Mouse (Mus musculus) yolk sac, embryonic 10.5 days (tissue): ENCODE measurements around the gene Vgf.
A peak's percentile ranks its signal among the peaks of the same experiment; 100 is the strongest.

Experiments
- DNase-seq: peaks from one replicate; pipeline ENCODE4 v3.0.0-alpha.2; 2017; ENCODE audit warnings: low spot score

The Vgf gene

DNA sequence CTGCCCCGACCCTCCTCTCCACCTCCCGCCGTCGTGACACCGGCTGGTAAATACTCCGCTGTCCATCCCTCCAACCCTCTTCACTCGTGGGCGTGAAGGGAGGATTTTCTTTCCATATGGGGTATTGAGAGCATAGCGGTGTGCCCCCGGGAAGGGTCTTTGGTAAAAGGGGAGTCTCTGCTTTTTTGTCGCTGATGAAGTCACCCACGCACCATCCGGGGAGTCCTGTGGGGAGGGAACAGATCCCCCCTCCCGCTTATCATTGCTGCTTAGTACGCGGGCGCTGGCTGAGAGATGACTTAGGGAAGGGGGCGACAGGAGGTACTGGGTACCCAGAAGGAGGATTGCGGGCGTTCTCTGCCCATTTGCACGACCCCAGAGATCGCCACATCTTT, 4.2 kb downstream of the Vgf start:
- no peak for DNase-seq

DNA sequence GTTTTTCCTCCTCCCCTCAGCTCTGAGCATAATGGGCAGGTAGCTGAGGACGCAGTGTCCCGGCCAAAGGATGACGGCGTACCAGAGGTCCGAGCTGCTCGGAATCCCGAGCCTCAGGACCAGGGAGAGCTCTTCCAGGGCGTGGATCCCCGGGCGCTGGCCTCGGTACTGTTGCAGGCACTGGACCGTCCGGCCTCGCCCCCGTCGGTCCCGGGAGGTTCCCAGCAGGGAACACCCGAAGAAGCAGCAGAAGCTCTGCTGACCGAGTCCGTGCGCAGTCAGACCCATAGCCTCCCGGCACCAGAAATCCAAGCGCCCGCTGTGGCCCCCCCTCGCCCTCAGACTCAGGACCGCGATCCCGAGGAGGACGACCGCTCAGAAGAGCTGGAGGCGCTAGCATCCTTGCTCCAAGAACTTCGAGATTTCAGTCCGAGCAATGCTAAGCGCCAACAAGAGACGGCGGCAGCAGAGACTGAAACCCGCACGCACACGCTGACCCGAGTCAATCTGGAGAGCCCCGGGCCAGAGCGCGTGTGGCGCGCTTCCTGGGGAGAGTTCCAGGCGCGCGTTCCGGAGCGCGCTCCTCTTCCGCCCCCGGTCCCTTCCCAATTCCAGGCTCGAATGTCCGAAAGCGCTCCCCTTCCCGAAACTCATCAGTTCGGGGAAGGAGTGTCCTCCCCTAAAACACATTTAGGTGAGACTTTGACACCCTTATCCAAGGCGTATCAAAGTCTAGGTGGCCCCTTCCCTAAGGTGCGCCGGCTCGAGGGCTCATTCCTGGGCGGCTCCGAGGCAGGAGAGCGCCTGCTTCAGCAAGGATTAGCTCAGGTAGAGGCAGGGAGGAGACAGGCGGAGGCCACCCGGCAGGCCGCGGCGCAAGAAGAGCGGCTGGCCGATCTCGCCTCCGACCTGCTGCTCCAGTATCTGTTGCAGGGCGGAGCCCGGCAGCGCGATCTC, 5.2 kb downstream of the Vgf start:
- DNase-seq = no peak

DNA sequence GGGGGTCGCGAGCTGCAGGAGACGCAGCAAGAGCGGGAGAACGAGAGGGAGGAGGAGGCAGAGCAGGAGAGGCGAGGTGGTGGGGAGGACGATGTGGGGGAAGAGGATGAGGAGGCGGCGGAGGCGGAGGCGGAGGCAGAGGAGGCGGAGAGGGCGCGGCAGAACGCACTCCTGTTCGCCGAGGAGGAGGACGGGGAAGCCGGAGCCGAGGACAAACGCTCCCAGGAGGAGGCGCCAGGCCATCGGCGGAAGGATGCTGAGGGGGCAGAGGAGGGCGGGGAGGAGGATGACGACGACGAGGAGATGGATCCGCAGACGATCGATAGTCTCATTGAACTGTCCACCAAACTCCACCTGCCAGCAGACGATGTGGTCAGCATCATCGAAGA, 5.8 kb downstream of the Vgf start:
- no peak for DNase-seq

DNA sequence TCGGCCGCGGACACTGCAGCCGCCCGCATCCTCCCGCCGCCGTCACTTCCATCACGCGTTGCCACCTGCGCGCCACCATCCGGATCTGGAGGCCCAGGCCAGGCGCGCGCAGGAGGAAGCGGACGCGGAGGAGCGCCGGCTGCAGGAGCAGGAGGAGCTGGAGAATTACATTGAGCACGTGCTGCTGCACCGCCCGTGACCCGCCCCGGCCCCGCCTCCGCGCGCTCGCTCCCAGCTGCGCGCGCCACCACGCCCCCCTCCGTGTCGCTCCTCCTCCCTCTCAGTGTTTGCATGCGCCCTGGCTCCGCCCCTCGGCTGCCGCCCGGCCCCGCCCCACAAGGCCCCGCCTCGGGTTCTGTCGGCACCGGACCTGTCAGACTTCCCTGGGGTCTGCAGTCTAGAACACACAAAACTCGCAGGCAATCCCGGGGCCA, 6.5 kb downstream of the Vgf start:
- DNase-seq = peak; percentile 95

DNA sequence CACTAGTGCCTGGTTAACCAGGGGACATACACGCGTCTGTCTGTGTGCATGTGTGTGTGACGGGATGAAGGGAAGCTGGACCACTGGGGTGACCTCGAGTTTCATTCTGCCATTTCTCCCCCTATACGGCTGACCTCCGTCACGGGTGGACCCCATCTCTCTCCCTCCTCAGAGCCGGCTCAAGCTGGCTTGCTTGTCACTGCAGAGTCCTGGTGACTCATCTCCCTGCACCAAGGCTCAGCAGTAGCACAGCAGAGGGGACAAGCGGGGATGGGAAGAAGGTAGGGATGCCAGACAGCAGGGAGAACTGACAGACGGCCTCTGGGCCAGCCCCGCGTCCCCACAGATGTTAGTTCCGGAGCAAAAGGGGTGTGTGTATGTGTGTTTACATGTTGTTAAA, 10.0 kb downstream of the Vgf start:
- no peak for DNase-seq

DNA sequence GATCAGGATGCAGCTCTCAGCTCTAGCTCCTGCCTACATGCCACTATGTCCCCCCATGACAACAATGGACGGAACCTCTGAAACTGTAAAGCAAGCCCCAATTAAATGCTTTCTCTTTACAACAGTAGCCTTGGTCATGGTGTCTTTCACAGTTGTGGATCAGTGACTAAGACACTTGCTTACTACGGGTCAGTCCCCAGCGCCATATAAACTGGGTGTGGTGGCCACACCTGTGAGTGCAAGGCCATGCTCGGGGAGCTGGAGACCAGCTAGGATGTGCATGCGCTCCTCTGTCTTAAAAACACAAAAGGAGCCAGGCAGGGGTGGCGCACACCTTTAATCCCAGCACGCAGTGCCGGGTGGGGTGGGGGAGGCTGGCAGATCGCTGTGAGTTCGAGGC, 13.3 kb downstream of the Vgf start:
- DNase-seq = no peak

DNA sequence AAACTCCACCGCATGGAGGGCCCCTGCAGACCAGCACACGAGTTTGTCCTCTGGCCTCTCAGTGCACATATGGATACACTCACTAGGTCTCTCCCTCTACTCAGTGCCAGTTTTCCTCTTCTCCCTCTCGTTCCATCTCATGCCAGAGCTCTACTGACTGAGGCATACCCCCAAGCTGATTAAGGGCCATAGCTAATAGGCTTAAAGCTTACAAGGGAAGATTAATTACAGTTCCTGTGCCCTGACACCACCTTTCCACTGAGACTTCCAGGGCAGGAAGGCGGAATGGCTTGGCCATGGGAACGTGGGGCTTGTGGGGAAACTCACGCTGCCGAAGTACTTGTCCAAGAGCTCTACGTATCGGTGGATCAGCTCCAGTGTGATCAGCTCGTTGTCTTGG, 15.2 kb downstream of the Vgf start:
- no peak for DNase-seq

DNA sequence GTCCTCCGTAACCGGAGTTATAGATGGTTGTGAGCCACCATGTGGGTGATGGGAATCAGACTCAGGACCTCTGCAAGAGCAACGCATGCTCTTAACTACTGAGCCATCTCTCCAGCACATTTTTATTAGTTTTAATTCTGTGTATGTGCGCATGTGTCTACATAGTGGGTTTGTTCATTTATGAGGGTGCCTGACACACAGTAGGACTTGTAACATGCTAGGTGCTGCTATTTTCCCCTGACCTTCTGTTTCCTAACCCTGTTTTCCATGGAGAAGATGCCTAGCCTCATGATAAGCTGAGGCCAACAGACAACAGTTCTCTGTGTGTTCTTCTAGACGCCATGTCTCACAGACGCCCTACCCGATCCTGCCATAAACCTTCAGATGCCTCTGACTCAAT, 17.8 kb downstream of the Vgf start:
- DNase-seq = no peak

DNA sequence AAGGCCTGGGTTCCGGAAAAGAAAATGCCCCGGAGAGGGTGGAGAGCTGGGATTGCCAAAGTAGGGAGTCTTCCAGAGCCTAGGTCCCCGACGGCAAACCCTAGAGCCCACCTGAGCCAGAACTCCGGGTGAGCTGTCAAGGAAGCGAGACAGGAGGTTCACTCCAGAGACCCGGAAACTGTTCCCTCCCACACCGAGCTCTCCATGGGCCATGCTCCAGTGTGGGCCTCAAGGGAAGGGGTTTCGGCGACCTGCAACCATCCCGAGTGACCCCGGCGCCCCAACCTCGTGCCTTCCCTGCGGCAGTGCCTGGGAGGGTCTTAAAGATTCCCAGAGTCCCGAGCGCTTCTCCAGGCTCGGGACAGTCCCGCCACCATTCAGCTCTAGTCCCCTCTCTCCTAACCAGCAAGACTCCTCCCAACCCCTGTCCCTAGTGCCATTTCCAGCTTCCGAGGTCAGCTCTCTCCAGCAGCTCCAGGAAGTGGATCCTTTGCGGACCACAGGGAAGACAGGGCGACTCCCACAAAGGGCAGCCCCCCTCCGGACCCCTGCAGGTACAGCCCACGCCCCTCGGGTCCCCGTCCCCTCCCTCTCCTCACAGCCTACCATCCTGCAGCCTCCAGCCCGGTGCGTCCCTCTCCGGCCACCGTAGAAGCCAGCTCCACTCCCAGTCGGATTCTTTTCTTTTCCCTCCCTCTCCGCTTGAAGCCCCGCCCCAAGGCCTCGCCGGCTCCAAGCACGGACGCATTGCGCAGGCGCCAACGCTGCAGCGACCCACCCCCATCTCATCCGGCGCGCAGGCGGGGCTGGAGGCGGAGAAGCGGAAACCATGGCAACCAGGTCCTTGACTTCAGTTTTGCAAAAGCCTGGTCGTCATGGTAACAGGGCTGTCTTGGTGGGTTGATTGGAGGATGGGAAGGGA, 19.5 kb downstream of the Vgf start, which contains the start of gene Ap1s1:
TSS of gene Ap1s1 (minus strand) at position 734 of the 922 bp plus-strand sequence.
- DNase-seq = peak; percentile 100

DNA sequence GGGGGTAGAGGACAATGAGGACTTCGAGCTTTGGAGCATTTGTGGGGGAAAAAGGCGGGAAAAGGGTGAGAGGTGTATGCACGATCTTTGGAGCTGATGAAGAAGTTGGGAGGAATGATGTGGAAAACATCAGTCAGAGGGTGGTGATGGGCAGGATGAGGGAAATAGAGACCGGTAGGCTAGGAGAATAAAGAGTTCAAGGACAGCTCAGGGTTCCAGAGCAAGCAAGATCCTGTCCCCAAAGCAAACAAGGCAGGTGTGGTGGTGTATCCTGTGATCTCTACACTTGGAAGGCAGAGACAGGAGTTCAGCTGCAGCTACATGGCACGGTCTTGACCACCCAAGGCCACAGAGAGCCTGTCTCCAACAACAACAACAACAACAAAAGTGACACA, 20.1 kb downstream of the Vgf start:
- no peak for DNase-seq

DNA sequence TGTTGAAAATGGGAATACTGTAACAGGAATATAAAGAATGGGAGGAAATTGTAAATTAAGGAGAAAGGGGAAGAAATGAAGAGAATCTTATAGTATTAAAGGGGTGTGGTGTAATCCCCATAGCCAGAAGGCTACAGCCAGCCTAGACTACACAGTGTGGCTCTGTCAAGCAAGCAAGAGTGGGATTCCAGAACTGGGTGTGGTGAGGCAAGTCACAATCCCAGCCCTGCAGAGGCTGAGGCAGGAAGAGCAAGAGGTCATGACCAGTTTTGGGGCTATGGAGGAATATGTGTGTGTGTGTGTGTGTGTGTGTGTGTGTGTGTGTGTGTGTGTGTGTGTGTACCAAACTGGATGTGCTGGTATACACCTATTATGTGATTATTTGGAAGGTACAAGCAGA, 20.8 kb downstream of the Vgf start:
- DNase-seq = no peak

DNA sequence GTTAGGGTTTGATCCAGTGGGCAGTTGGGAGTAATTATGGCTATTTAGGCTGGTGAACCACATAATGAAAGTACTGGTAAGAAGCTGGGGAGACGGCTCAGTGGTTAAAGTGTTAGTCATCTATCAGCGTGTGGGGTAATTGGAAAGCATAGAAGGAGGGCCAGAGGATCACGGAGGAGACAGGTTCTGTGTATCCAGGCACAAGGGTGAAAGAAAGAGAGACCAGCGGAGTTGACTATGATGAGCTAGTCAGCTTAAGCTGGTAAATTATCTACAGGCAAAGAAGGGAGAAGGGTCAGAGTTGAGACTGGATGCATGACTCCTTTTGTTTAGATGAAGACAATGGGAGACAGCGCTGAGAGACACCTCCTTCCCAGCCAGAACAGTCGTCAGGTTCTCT, 24.9 kb downstream of the Vgf start:
- DNase-seq = peak; percentile 78

DNA sequence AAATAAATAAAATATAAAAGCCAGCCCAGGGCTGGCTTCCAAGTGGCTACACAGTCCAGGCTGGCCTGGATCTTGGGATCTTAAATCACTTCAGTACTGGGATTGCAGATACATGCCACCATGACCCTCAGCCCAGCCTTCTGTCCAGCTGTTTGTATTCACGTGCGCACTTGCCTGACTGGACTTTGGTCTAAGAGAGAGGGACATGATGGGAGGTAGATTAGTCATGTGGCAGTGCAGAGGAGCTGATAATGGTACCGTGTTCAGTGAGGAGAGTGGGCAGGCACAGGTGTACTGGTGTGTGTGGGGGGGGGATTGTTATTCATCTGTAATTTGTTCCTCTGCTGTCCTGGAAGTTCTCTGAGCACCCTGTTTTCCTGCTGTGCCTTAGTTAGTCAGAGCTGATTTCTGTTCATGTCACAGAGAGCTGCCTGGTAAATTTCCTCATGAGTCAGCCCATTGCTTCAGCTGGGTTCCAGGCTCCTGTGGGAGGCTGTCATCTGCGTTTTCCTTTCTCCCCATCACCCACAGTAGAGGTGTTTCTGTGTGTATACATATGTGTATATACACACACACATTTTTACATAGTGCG, 25.8 kb downstream of the Vgf start:
- DNase-seq = peak; percentile 79

DNA sequence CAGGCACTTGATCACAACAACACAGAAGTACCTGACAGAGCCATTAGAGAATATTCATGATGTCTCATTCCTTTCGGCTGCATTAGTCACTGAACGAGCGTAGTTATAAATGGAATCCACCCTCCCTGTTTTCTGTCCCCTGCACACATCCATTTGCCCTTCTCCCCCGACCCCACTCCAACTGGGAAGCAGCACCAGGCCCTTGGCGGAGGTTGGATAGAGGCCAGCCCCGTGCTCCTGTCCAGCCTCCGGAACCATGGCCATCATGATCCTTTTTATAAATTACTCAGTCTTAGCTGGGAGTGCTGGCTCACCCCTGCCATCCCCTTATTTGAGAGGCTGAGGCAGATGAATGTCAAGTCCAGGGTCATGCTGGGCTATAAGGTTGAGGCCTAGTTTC, 28.1 kb downstream of the Vgf start:
- DNase-seq = no peak

DNA sequence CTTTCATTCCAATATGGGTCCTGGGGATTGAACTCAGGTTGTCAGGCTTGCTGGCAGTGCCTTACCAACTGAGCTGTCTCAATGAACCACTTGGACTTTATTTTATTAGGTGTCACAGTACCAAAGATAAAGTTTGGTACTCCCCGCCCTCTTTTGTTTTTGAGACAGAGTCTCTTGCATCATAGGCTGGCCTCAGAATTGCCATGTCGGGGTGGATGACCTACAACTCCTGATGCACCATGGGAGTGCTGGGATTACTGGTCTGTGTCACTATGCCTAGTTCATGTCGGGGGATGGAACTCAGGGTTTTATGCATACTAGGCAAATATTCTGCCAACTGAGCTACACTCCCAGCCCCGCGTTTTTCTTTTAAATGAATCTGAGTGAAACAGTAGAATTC, 28.7 kb downstream of the Vgf start:
- no peak for DNase-seq

DNA sequence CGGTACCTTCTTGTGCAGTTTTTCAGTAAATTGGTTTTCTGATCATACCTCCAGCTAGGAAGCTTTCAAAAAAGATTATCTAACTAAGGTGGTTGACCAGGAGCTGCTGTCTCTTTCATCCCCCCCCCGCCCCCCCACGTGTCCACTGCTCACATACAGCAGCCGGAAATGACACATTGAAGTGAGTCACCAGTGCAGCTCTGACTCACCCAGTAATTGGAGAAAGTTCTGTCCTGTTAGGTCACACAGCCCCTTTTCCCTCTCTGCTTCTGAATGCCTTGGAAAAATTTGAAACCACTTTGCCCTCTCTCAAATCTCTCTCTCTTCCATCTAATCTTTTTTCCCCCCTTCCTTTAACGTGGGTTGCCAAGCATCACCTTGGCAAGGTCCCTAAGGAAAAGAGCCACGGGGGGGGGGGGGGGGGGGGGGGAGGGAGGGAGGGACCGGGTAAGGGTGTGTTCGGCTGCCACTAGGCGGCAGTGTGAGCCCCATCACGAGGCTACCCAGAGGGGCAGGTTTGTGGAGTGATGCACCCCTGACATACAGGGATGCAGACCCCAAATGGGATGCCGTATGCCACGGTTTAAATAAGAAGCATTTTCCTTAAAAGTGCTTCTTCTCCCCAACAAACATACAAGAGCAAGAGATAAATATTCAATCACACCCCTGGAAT, 35.8 kb downstream of the Vgf start:
- peak; percentile 14 for DNase-seq

DNA sequence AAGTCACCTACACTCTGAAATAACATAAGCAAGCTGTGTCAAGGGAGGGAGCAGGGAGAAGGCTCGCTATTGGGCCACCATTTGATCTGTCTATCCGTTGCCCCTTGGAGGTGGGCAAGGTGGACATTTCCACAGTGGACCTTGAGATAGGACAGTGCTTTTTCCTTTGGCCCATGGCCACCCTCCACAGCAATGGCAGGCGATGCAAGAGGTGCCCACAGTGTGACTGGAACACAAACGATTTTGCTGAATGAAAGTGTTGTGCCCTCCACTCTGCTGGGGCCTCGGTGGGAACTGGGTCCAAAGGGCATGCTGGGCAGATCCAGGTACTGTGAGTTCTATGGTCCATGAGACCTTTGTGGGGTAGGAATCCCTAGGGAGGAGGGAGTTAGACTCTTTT, 36.4 kb downstream of the Vgf start:
- DNase-seq = no peak

DNA sequence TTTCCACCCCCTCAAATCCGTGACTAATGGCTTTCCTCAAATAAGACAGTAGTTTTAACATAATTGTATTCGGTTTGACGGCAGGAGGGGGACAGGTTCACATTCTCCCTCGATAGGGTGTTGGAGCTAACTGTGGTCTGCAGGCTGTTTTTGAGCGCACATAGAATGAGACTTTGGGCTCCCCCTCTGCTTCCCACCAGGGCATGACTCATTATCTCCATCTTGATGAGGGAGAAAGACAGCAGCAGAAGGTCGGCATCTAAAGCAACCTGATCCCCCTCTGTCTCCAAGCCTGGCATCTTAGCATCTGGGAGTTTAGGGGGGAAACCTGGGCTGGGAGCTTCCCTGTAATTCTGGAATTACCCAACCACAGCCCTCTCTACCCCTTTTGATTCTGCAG, 39.3 kb downstream of the Vgf start:
- DNase-seq = no peak

DNA sequence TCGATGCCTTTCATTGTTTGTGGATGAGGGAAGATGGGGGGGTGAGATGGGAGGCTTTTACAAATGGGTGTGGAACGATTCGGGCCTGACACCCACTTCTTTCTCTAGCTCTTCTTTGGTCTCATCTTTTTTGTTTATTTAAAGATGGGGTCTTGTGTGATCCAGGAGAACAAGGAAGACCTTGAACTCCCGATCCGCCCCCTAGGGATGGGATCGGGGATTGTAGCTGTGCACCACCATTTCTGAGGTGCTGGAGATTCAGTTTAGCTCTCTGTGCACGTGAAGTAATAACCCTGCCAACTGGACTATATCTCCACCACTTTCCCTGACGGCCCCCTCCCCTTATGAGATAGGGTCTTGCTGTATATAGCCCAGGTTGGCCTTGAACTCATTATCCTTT, 39.7 kb downstream of the Vgf start:
- DNase-seq = no peak

DNA sequence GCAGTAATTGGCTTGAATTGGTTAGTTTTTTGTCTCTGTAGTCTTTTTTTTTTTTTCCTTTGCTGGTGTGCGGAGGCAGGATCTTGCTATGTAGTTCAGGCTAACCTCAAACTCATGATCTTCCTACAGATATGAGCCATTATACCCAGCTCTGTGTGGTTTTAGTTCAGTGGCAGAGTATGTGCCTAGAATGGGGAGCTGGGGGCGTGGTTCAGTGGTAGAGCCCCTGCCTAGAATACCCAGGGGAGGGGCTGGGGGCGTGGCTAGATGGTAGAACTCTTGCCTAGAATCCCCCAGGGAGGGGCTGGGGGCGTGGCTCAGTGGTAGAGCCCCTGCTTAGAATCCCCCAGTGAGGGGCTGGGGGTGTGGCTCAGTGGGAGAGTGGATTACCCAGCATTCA, 42.5 kb downstream of the Vgf start:
- DNase-seq = no peak

DNA sequence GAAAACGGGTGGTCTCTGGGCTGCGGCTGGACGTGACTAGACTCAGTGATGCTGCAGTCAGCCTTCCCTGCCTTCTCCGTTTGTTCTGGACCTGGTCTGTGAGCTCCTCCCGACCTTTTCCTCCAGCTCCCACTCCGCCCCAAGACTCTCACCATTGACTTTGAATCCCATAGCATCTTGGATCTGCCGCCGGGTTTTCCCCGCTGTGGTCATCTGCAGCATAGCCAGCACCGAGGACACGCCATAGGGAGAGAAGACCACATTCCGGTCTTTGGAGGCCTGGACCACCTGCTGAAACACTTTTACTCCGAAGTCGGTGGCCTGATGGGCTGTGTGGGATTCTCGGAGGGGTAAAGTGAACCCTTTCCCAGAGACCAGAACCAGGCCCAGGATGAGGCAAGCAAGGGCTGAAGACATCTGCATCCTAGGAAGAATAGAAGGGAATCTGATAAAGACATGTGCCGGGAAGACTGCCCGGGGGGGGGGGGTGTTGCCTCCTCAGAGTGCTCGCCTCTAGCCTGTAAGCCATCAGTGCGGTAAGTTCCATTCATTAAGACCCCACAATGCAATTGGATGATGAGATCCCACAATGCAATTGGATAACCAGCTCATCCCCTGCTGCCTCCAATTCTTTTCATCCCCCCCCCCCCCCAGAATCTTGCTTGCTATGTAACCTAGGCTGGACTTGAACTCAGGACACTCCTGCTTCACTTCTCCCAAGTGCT, 44.9 kb downstream of the Vgf start:
- no peak for DNase-seq
